Mouse (Mus musculus) megakaryocyte, embryonic 14.5 days (primary cell): ENCODE results near the gene Olfr549. TPM values are rescaled to one million over a fixed set of nuclear protein-coding genes. Genes with fewer than 3 reads are reported as not detected.
A peak's percentile ranks its signal among the peaks of the same experiment; 100 is the strongest.

Source experiments
- H3K27me3 ChIP-seq: replicated peaks from 2 replicates; pipeline ENCODE3; 2012; ENCODE audit warnings: inconsistent platforms
- H3K36me3 ChIP-seq: replicated peaks from 2 replicates; pipeline ENCODE3; 2012; ENCODE audit warnings: low read length, inconsistent platforms, mixed read lengths
- H3K4me1 ChIP-seq: 2 replicates; pipeline ENCODE4 v1.6.1; 2012; ENCODE audit warnings: inconsistent platforms
- H3K4me3 ChIP-seq: replicated peaks from 2 replicates; pipeline ENCODE3; 2012; ENCODE audit warnings: moderate library complexity, mild to moderate bottlenecking, inconsistent platforms
- H3K9me3 ChIP-seq: 2 replicates; pipeline ENCODE4 v1.6.1; 2012; ENCODE audit warnings: inconsistent platforms
- FLI1 ChIP-seq: IDR thresholded peaks from 2 replicates; pipeline ENCODE4 v1.6.1; 2012; ENCODE audit warnings: low read length, inconsistent platforms, mixed read lengths
- GATA1 ChIP-seq: IDR thresholded peaks from 3 replicates; pipeline ENCODE4 v1.6.1; 2012; ENCODE audit warnings: mixed read lengths, low read length, inconsistent platforms, borderline replicate concordance
- polyA plus RNA-seq: library from polyadenylated mRNA; stranded (reverse); fragments of >175 nt; gene quantifications from 2 replicates; pipeline ENCODE4 v1.2.3, GENCODE M21; 2012; ENCODE audit warnings: low replicate concordance; ENCODE audit not compliant: insufficient read depth

The Olfr549 gene
- polyA plus RNA-seq, result not detected in 2 replicates

DNA sequence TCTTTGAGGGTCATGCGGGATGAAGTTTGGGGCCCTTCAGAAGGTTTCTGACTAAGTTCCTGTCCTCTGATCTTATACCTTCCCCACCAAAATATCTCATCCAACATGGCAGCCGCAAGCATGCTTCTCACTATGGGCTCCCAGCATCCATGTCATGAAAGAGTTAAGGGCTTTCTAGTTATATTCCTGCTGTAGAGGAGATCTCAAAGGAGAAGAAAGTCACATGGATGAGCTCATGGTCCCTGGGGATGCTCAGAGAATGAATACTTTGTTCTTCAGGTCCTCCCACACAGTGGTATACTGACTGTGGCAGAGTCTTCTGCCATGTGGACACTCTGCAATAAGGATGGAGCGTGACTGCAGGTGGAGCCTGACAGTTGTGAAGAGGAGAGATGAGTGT lies at the start of gene Olfr549:
Olfr549 (plus strand) TSS at position 301 of the 400 bp plus-strand sequence.
- H3K4me3 ChIP-seq, result no peak within 1 kb of the TSS
- peaks cover 5% of the 10 kb centered on the region for H3K27me3 ChIP-seq
- H3K4me1 ChIP-seq, result peaks cover 10% of the 10 kb centered on the region; the same call in 1 of the 2 replicates
- 0 out of 2 replicates have a peak, but pooled peaks cover 4% of the 10 kb centered on the region for H3K9me3 ChIP-seq
- TF ChIP-seq GATA1, result no peak
- no peak for TF ChIP-seq FLI1
- H3K36me3 ChIP-seq, result no peaks in the 10 kb centered on the region

- H3K4me1 ChIP-seq, result peaks cover 22% of the 10 kb centered on the region
- H3K9me3 ChIP-seq, result no peaks in the 10 kb centered on the region
- H3K27me3 ChIP-seq, result peaks cover 28% of the 10 kb centered on the region
- no peak overlapping the region for H3K4me3 ChIP-seq
- TF ChIP-seq GATA1 (no peak), FLI1 (no peak)
- H3K36me3 ChIP-seq, result no peaks in the 10 kb centered on the region
These were observed 47.7 kb upstream of the Olfr549 start for GRCm38 (mm10) chr7:102501986-102502385.

- H3K27me3 ChIP-seq, result peaks cover 31% of the 10 kb centered on the region
- peaks cover 8% of the 10 kb centered on the region; the same call in 1 of the 2 replicates for H3K4me1 ChIP-seq
- H3K4me3 ChIP-seq, result no peak overlapping the region
- no peaks in the 10 kb centered on the region for H3K9me3 ChIP-seq
- no peaks in the 10 kb centered on the region for H3K36me3 ChIP-seq
- no peak for TF ChIP-seq FLI1
- no peak for TF ChIP-seq GATA1
These were observed 42.8 kb upstream of the Olfr549 start for GRCm38 (mm10) chr7:102506848-102507247.

DNA sequence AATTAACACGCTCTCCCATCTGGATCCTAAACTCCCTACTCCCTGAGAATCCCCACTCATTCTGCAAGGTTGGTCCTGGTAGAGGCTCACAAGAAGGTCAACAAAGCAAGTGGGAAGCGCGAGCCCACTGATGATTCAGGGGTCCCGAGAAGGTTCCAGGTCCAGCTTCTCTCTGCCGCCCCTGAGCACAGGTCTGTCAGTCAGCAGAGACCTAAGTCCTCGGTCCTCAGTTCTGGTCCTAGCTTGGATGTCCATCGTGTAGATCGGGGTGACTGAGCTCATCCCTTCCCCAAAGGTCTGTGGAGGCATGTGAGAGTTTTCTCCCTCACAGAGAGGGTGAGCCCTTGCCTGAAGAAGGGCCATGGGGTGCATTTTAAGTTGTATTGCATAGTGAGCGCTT lies 41.6 kb upstream of the Olfr549 start:
- Histone ChIP-seq H3K36me3 (no peaks in the 10 kb centered on the region), H3K4me3 (no peak overlapping the region), H3K4me1 (peaks cover 13% of the 10 kb centered on the region), H3K9me3 (no peaks in the 10 kb centered on the region), H3K27me3 (peaks cover 31% of the 10 kb centered on the region)
- TF ChIP-seq GATA1 (no peak), FLI1 (no peak)

DNA sequence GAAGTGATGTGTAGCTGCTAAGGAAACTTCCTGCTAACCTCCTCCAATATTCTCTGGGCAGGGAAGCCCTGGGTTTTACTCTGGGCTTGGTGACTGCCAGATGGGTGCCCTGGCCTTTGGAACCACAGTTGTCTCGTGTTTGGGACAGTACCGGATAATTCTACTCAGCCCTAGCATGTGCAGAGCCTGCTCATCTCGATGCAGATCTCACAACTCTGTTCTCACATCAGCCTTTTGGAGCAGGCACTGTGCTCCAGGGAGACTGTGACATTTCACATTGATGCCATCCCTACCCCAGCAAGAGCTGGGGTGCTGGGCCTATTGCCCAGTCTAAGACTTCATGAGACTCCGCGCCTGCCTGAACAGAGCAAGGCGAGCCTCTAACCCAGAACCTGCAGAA lies 41.0 kb upstream of the Olfr549 start:
- Histone ChIP-seq H3K36me3 (no peaks in the 10 kb centered on the region), H3K4me1 (peaks cover 17% of the 10 kb centered on the region), H3K4me3 (no peak overlapping the region), H3K27me3 (peaks cover 31% of the 10 kb centered on the region), H3K9me3 (no peaks in the 10 kb centered on the region)
- TF ChIP-seq GATA1, result no peak
- no peak for TF ChIP-seq FLI1

- TF ChIP-seq GATA1 (no peak), FLI1 (no peak)
- no peaks in the 10 kb centered on the region for H3K9me3 ChIP-seq
These were observed 39.9 kb upstream of the Olfr549 start for GRCm38 (mm10) chr7:102509726-102510125.

GRCm38 (mm10) chr7:102511927-102512326 lies 37.7 kb upstream of the Olfr549 start:
- H3K9me3 ChIP-seq, result no peaks in the 10 kb centered on the region
- H3K4me1 ChIP-seq, result peaks cover 35% of the 10 kb centered on the region
- H3K27me3 ChIP-seq, result peaks cover 40% of the 10 kb centered on the region
- no peak for TF ChIP-seq FLI1
- TF ChIP-seq GATA1, result no peak
- H3K4me3 ChIP-seq, result no peak overlapping the region
- no peaks in the 10 kb centered on the region for H3K36me3 ChIP-seq

More at GRCm38 (mm10) chr7:102509726-102510125, 39.9 kb upstream of the Olfr549 start:
- Histone ChIP-seq H3K4me1 (peaks cover 27% of the 10 kb centered on the region), H3K27me3 (peaks cover 28% of the 10 kb centered on the region), H3K36me3 (no peaks in the 10 kb centered on the region), H3K4me3 (no peak overlapping the region)

- Histone ChIP-seq H3K4me1 (peaks cover 33% of the 10 kb centered on the region), H3K4me3 (peak overlapping the region; percentile 91), H3K9me3 (no peaks in the 10 kb centered on the region), H3K36me3 (no peaks in the 10 kb centered on the region), H3K27me3 (peaks cover 39% of the 10 kb centered on the region)
- TF ChIP-seq FLI1 (no peak), GATA1 (no peak)
These were observed 36.7 kb upstream of the Olfr549 start for GRCm38 (mm10) chr7:102512814-102513435.

- Histone ChIP-seq H3K9me3 (no peaks in the 10 kb centered on the region), H3K4me3 (peak overlapping the region; percentile 57), H3K4me1 (peaks cover 30% of the 10 kb centered on the region), H3K27me3 (peaks cover 33% of the 10 kb centered on the region), H3K36me3 (no peaks in the 10 kb centered on the region)
- TF ChIP-seq FLI1 (no peak), GATA1 (no peak)
These were observed 35.5 kb upstream of the Olfr549 start for GRCm38 (mm10) chr7:102514144-102514543.

- H3K36me3 ChIP-seq, result no peaks in the 10 kb centered on the region
- TF ChIP-seq GATA1 (no peak), FLI1 (no peak)
- H3K27me3 ChIP-seq, result peaks cover 24% of the 10 kb centered on the region
- peaks cover 30% of the 10 kb centered on the region for H3K4me1 ChIP-seq
- H3K9me3 ChIP-seq, result no peaks in the 10 kb centered on the region
- H3K4me3 ChIP-seq, result no peak overlapping the region
These were observed 33.2 kb upstream of the Olfr549 start for GRCm38 (mm10) chr7:102516261-102517050.

GRCm38 (mm10) chr7:102517051-102517335 lies 32.7 kb upstream of the Olfr549 start:
- H3K4me3 ChIP-seq, result no peak overlapping the region
- TF ChIP-seq FLI1 (no peak), GATA1 (no peak)

More at GRCm38 (mm10) chr7:102517051-102517335, 32.7 kb upstream of the Olfr549 start:
- Histone ChIP-seq H3K9me3 (no peaks in the 10 kb centered on the region), H3K36me3 (no peaks in the 10 kb centered on the region), H3K4me1 (peaks cover 30% of the 10 kb centered on the region), H3K27me3 (peaks cover 20% of the 10 kb centered on the region)
